Mouse (Mus musculus) embryonic facial prominence, embryonic 10.5 days (tissue): ENCODE data around the gene Wbp2. TPM values are rescaled to one million over a fixed set of nuclear protein-coding genes. Genes with fewer than 3 reads are reported as not detected.

Experiments used
- DNase-seq: peaks from one replicate; pipeline ENCODE4 v3.0.0-alpha.2; 2017; ENCODE audit warnings: low spot score
- H3K27ac ChIP-seq: fragments of 300-500 bp; sonication (generic); replicated peaks from 2 replicates; pipeline ENCODE4 v1.5.1; 2016; ENCODE audit warnings: mild to moderate bottlenecking
- H3K27me3 ChIP-seq: fragments of 300-500 bp; sonication (generic); replicated peaks from 2 replicates; pipeline ENCODE4 v1.6.1; 2016; ENCODE audit warnings: low read depth, mild to moderate bottlenecking; ENCODE audit not compliant: poor library complexity, severe bottlenecking
- H3K36me3 ChIP-seq: fragments of 300-500 bp; sonication (generic); replicated peaks from 2 replicates; pipeline ENCODE4 v1.6.1; 2016; ENCODE audit warnings: mild to moderate bottlenecking, moderate library complexity
- H3K4me1 ChIP-seq: fragments of 300-500 bp; sonication (generic); 2 replicates; pipeline ENCODE4 v1.6.1; 2016
- H3K4me3 ChIP-seq: fragments of 300-500 bp; sonication (generic); 2 replicates; pipeline ENCODE4 v1.5.1; 2016; ENCODE audit warnings: mild to moderate bottlenecking, moderate library complexity
- H3K9me3 ChIP-seq: fragments of 300-500 bp; sonication (generic); 2 replicates; pipeline ENCODE4 v1.6.1; 2016; ENCODE audit warnings: mild to moderate bottlenecking
- WGBS: fragments of 180-500 bp; shearing (Covaris S2); methylation state at CpG from one replicate; pipeline ENCODE4 v1.1.7; 2016; 5-methylcytosine and 5-hydroxymethylcytosine counted together
- polyA plus RNA-seq: library from polyadenylated mRNA; unstranded; fragments of >200 nt; fragmentation: Nextera tagmentation; extraction: Ambion mirVana; gene quantifications from 2 replicates; pipeline ENCODE4 v1.2.1, GENCODE M21; 2016

The Wbp2 gene
- polyA plus RNA-seq, 1 experiment from 2014 or later, result 74.2 TPM

- Histone ChIP-seq H3K27ac (peak overlapping the region; percentile 51), H3K27me3 (peaks cover 65% of the 10 kb centered on the region), H3K36me3 (no peaks in the 10 kb centered on the region), H3K9me3 (no peaks in the 10 kb centered on the region), H3K4me1 (peaks cover 87% of the 10 kb centered on the region), H3K4me3 (peak overlapping the region; percentile 44)
- 24% methylated on average over 32 of the region's 32 CpGs for WGBS
- DNase-seq, result peak; percentile 61
These were observed 19.6 kb upstream of the Wbp2 start for GRCm38 (mm10) chr11:116106154-116106962.

GRCm38 (mm10) chr11:116105065-116105464, 18.3 kb upstream of the Wbp2 start:
- DNase-seq, result no peak
- Histone ChIP-seq H3K4me1 (peaks cover 94% of the 10 kb centered on the region), H3K27me3 (peaks cover 52% of the 10 kb centered on the region), H3K9me3 (no peaks in the 10 kb centered on the region), H3K27ac (no peak overlapping the region), H3K36me3 (no peaks in the 10 kb centered on the region), H3K4me3 (no peak overlapping the region)
- WGBS, result 85% methylated on average over 2 of the region's 2 CpGs

- peaks cover 88% of the 10 kb centered on the region for H3K4me1 ChIP-seq
- peak; percentile 76 for DNase-seq
- peaks cover 43% of the 10 kb centered on the region for H3K27me3 ChIP-seq
- 37% methylated on average over 14 of the region's 14 CpGs for WGBS
- H3K9me3 ChIP-seq, result no peaks in the 10 kb centered on the region
- H3K27ac ChIP-seq, result peak overlapping the region; percentile 82
- H3K36me3 ChIP-seq, result no peaks in the 10 kb centered on the region
- H3K4me3 ChIP-seq, result peak overlapping the region; percentile 21
These were observed 17.3 kb upstream of the Wbp2 start for GRCm38 (mm10) chr11:116104006-116104646.

GRCm38 (mm10) chr11:116103572-116103971, 16.8 kb upstream of the Wbp2 start:
- Histone ChIP-seq H3K4me3 (peak overlapping the region; percentile 21), H3K27ac (peak overlapping the region; percentile 82), H3K36me3 (no peaks in the 10 kb centered on the region), H3K27me3 (peaks cover 37% of the 10 kb centered on the region), H3K4me1 (peaks cover 85% of the 10 kb centered on the region), H3K9me3 (no peaks in the 10 kb centered on the region)
- 73% methylated on average over 12 of the region's 12 CpGs for WGBS
- no peak for DNase-seq

- Histone ChIP-seq H3K36me3 (no peaks in the 10 kb centered on the region), H3K4me1 (peaks cover 74% of the 10 kb centered on the region), H3K27ac (peak overlapping the region; percentile 84), H3K4me3 (peak overlapping the region; percentile 25; the same call in 1 of the 2 replicates), H3K9me3 (no peaks in the 10 kb centered on the region), H3K27me3 (peaks cover 26% of the 10 kb centered on the region)
- no peak for DNase-seq
- WGBS, result 60% methylated on average over 3 of the region's 4 CpGs
These were observed 15.7 kb upstream of the Wbp2 start for GRCm38 (mm10) chr11:116102472-116102871.

DNA sequence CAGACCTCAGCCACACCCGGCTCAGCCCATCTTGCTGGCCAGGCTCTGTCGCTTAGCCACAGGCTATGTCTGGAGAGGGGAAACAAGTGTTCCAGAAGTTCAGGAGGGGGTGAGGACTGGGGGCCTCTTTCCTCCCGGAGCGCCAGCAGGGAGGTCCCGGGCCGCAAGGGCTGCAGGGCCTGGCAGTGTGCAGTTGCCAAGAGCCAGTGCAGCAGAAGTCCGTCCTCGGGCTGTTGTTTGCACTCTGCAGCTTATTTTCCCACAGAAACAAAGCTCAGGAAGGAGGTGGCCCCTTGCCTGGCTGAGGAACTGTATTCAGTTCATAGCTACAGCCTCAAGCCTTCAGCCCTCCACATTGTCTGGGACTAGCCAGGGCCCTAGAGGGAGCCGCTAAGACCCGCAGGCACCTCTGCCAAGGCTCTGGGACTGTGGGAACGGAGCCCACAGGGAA, 15.2 kb upstream of the Wbp2 start:
- H3K9me3 ChIP-seq, result no peaks in the 10 kb centered on the region
- H3K4me1 ChIP-seq, result peaks cover 69% of the 10 kb centered on the region
- H3K4me3 ChIP-seq, result peak overlapping the region; percentile 25; the same call in 1 of the 2 replicates
- H3K36me3 ChIP-seq, result no peaks in the 10 kb centered on the region
- H3K27me3 ChIP-seq, result peaks cover 21% of the 10 kb centered on the region
- peak; percentile 53 for DNase-seq
- 24% methylated on average over 11 of the region's 11 CpGs for WGBS
- peak overlapping the region; percentile 84 for H3K27ac ChIP-seq

GRCm38 (mm10) chr11:116100839-116101238, 14.0 kb upstream of the Wbp2 start:
- peaks cover 10% of the 10 kb centered on the region for H3K27me3 ChIP-seq
- H3K4me1 ChIP-seq, result peaks cover 58% of the 10 kb centered on the region
- 0 out of 2 replicates have a peak overlapping the region, but pooled peaks have one; percentile 11 for H3K27ac ChIP-seq
- WGBS, result 87% methylated on average over 7 of the region's 7 CpGs
- DNase-seq, result no peak
- H3K4me3 ChIP-seq, result no peak overlapping the region
- H3K9me3 ChIP-seq, result peaks cover 4% of the 10 kb centered on the region; the same call in 1 of the 2 replicates
- no peaks in the 10 kb centered on the region for H3K36me3 ChIP-seq

DNA sequence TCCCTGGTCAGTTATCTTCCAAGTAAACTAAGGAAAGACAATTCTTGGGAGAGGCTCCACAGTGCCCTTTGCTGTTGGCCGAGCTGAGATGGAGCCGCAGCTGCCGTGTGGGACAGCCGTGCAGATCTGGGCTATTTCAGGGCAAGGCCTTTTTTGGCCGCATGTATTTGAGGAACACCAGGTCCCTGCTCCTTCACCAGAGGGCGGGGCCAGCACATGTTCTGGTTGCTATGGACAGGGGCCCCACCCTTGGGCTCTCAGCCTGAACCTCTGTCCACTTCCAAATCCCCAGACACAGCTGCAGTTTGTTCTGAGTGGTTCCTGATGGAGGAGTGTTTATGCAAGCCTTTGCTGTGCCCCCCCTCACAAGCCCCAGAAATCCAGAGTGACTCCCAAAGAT, 13.6 kb upstream of the Wbp2 start:
- Histone ChIP-seq H3K36me3 (no peaks in the 10 kb centered on the region), H3K4me1 (peaks cover 56% of the 10 kb centered on the region), H3K9me3 (peaks cover 4% of the 10 kb centered on the region; the same call in 1 of the 2 replicates), H3K27ac (peak overlapping the region; percentile 11; the same call in 1 of the 2 replicates), H3K27me3 (peaks cover 6% of the 10 kb centered on the region), H3K4me3 (no peak overlapping the region)
- WGBS, result 83% methylated on average over 6 of the region's 6 CpGs
- DNase-seq, result no peak

DNA sequence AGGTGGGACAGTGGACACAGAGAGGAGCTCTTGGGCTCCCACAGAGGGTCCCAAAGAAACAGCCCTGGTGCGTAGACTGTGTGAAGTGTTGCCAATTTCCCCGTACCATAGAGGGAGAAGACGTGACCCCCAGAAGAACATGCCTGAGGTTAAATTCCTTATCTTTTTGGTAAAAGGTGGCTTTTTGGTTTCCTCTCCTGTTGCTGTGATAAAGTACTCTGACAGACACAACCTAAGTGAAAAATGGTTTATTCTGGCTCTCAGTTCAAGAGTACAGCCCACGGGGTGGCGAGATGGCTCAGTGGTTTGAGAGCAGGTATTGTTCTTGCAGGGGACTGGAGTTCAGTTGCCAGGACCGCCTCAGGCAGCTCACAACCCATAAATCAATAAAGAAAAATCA, 12.7 kb upstream of the Wbp2 start:
- WGBS, result 90% methylated on average over 6 of the region's 6 CpGs
- H3K36me3 ChIP-seq, result no peaks in the 10 kb centered on the region
- H3K4me1 ChIP-seq, result peaks cover 47% of the 10 kb centered on the region
- H3K27me3 ChIP-seq, result no peaks in the 10 kb centered on the region
- no peak for DNase-seq
- peaks cover 4% of the 10 kb centered on the region; the same call in 1 of the 2 replicates for H3K9me3 ChIP-seq
- H3K4me3 ChIP-seq, result no peak overlapping the region
- H3K27ac ChIP-seq, result peak overlapping the region; percentile 40; the same call in 1 of the 2 replicates

DNA sequence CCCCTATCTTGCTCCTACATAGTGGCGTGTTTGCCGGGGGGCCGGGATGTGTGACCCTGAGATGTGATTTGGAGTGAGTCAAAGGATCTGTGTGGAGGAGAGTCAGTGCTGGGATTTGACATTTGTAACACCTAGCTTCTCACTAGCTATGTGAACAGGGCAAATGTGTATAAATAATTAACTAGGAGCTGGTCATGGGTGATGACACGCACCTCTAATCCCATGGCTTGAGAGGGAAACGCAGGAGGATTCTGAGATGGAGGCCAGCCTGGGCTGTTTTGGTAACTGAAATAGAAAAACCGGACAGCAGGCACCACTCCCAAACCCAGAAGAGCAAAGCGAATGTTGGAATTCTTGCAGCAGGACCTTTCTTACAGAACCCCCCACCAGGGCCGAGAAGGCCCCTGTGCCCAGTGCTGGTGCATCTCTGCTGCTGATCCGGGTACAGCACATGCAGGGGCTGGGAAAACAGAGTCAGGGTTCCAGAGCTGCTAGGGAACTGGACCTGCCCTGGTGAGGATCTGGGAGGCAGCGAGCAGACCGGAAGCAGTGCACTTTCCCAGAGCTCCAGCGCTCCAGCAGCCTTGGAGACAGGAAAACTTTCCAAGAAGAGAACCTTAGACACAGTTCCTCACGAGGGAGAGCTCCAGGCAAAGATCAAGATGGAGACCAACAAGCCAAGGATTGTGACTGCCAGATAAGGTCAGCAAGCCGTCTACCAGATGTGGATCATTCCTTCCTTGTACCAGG, 12.1 kb upstream of the Wbp2 start:
- H3K27ac ChIP-seq, result peak overlapping the region; percentile 40; the same call in 1 of the 2 replicates
- 78% methylated on average over 14 of the region's 14 CpGs for WGBS

GRCm38 (mm10) chr11:116096213-116097108, 9.7 kb upstream of the Wbp2 start:
- Histone ChIP-seq H3K27ac (no peak overlapping the region), H3K9me3 (peaks cover 4% of the 10 kb centered on the region; the same call in 1 of the 2 replicates), H3K27me3 (no peaks in the 10 kb centered on the region), H3K4me1 (peaks cover 23% of the 10 kb centered on the region), H3K4me3 (no peak overlapping the region), H3K36me3 (no peaks in the 10 kb centered on the region)
- WGBS, result 88% methylated on average over 5 of the region's 5 CpGs
- DNase-seq, result peak; percentile 46

More for the DNA sequence above, 12.1 kb upstream of the Wbp2 start:
- peaks cover 44% of the 10 kb centered on the region for H3K4me1 ChIP-seq
- peaks cover 4% of the 10 kb centered on the region; the same call in 1 of the 2 replicates for H3K9me3 ChIP-seq
- no peak for DNase-seq
- H3K4me3 ChIP-seq, result no peak overlapping the region
- no peaks in the 10 kb centered on the region for H3K27me3 ChIP-seq
- H3K36me3 ChIP-seq, result no peaks in the 10 kb centered on the region
